35 mouse cellular contexts compared by ENCODE assay signal in genomic region chr17:64920236-64920635, GRCm38 (mm10).
DNase-seq lines count a peak whose midpoint lies in the region; ATAC-seq and TF ChIP-seq lines count a peak whose summit lies in the region.
"Had no signal": no experiment of that assay in that cellular context is flagged by ENCODE, and none has a peak within 500 bp of the region (broad histone marks: within the 10 kb centered on the region; RNA-seq: fewer than 3 reads in every experiment).

No protein-coding gene starts in this region.

- WGBS in lung, postnatal 0 days: 65% methylated on average over 2 of the region's 2 CpGs
- 98% methylated on average over 2 of the region's 2 CpGs for WGBS in kidney, embryonic 14.5 days

- H3K9me3 ChIP-seq in lung, postnatal 0 days (ENCODE audit: low read length): no peaks in the 10 kb centered on the region
- H3K9me3 ChIP-seq in kidney, embryonic 14.5 days (ENCODE audit: control insufficient read depth, low read length): no peaks in the 10 kb centered on the region
- H3K9me3 ChIP-seq: embryonic facial prominence, embryonic 10.5 days; embryonic facial prominence, embryonic 15.5 days; forebrain, embryonic 12.5 days; heart, embryonic 13.5 days; hindbrain, embryonic 12.5 days; intestine, embryonic 15.5 days; limb, embryonic 13.5 days; liver, embryonic 12.5 days; midbrain, embryonic 12.5 days; neural tube, embryonic 12.5 days had no signal

- H3K4me1 ChIP-seq in lung, postnatal 0 days (ENCODE audit: insufficient read depth, low read depth, low read length): no peaks in the 10 kb centered on the region
- peaks cover under 1% of the 10 kb centered on the region; the same call in 1 of the 2 replicates for H3K4me1 ChIP-seq in kidney, embryonic 14.5 days (ENCODE audit: control insufficient read depth, insufficient read depth, low read length)
- H3K4me1 ChIP-seq: liver, embryonic 12.5 days had no signal

- TF ChIP-seq CTCF in lung, postnatal 0 days (IDR thresholded peaks at IDR 0.05): no peak

- no peak for TF ChIP-seq EP300 in lung, postnatal 0 days (IDR thresholded peaks at IDR 0.05)

- no peaks in the 10 kb centered on the region for H3K36me3 ChIP-seq in lung, postnatal 0 days (ENCODE audit: insufficient read depth, low read length)
- H3K36me3 ChIP-seq in kidney, embryonic 14.5 days (ENCODE audit: control insufficient read depth, insufficient read depth, low read length): no peaks in the 10 kb centered on the region
- H3K36me3 ChIP-seq: embryonic facial prominence, embryonic 10.5 days; embryonic facial prominence, embryonic 15.5 days; forebrain, embryonic 12.5 days; heart, embryonic 13.5 days; hindbrain, embryonic 12.5 days; intestine, embryonic 15.5 days; limb, embryonic 13.5 days; liver, embryonic 12.5 days; midbrain, embryonic 12.5 days; neural tube, embryonic 12.5 days had no signal

- H3K4me2 ChIP-seq in lung, postnatal 0 days (replicated peaks; ENCODE audit: low read depth, low read length): no peak overlapping the region
- H3K4me2 ChIP-seq in kidney, embryonic 14.5 days (replicated peaks; ENCODE audit: low read depth, low read length): no peak overlapping the region
- H3K4me2 ChIP-seq: embryonic facial prominence, embryonic 15.5 days; forebrain, embryonic 12.5 days; heart, embryonic 13.5 days; hindbrain, embryonic 12.5 days; intestine, embryonic 15.5 days; limb, embryonic 13.5 days; liver, embryonic 12.5 days; midbrain, embryonic 12.5 days; neural tube, embryonic 12.5 days had no signal

- no peak overlapping the region for H3K27ac ChIP-seq in lung, postnatal 0 days (ENCODE audit: low read length)
- no peak overlapping the region for H3K27ac ChIP-seq in kidney, embryonic 14.5 days (ENCODE audit: low read depth, low read length)
- H3K27ac ChIP-seq: embryonic facial prominence, embryonic 10.5 days; embryonic facial prominence, embryonic 15.5 days; forebrain, embryonic 12.5 days; heart, embryonic 13.5 days; hindbrain, embryonic 12.5 days; hindbrain, postnatal 0 days; intestine, embryonic 15.5 days; layer of hippocampus, adult 2 months; left cerebral cortex, adult 2 months; limb, embryonic 13.5 days; liver, embryonic 12.5 days; midbrain, embryonic 12.5 days; neural tube, embryonic 12.5 days had no signal

- H3K4me3 ChIP-seq in lung, postnatal 0 days (ENCODE audit: low read depth, low read length): no peak overlapping the region
- no peak overlapping the region for H3K4me3 ChIP-seq in kidney, embryonic 14.5 days (ENCODE audit: low read length)
- H3K4me3 ChIP-seq: embryonic facial prominence, embryonic 10.5 days; embryonic facial prominence, embryonic 15.5 days; forebrain, embryonic 12.5 days; heart, embryonic 13.5 days; hindbrain, embryonic 12.5 days; intestine, embryonic 15.5 days; layer of hippocampus, adult 2 months; left cerebral cortex, adult 2 months; limb, embryonic 13.5 days; liver, embryonic 12.5 days; midbrain, embryonic 12.5 days; myocyte; neural tube, embryonic 12.5 days had no signal

- ATAC-seq in lung, postnatal 0 days: no peak
- peak; percentile 30; the same call in 1 of the 2 replicates for ATAC-seq in granulocyte monocyte progenitor cell, adult 5-6 weeks (replicated peaks; ENCODE audit: poor library complexity, severe bottlenecking)
- no peak for ATAC-seq in kidney, embryonic 14.5 days (ENCODE audit: low FRiP score, low TSS enrichment)
- ATAC-seq: forebrain, postnatal 0 days; hindbrain, postnatal 0 days; intestine, embryonic 15.5 days; liver, embryonic 12.5 days; Patski had no signal

- no peak overlapping the region for H3K9ac ChIP-seq in lung, postnatal 0 days (replicated peaks; ENCODE audit: low read depth)
- no peak overlapping the region for H3K9ac ChIP-seq in kidney, embryonic 14.5 days (ENCODE audit: low read depth, low read length)
- H3K9ac ChIP-seq: embryonic facial prominence, embryonic 15.5 days; forebrain, embryonic 12.5 days; forebrain, postnatal 0 days; heart, embryonic 13.5 days; hindbrain, embryonic 12.5 days; intestine, embryonic 15.5 days; limb, embryonic 13.5 days; liver, embryonic 12.5 days; midbrain, embryonic 12.5 days; neural tube, embryonic 12.5 days had no signal

- H3K27me3 ChIP-seq in lung, postnatal 0 days (replicated peaks; ENCODE audit: insufficient read depth, low read length): no peaks in the 10 kb centered on the region
- no peaks in the 10 kb centered on the region for H3K27me3 ChIP-seq in kidney, embryonic 14.5 days (ENCODE audit: control insufficient read depth, insufficient read depth, low read length)
- H3K27me3 ChIP-seq: embryonic facial prominence, embryonic 15.5 days; forebrain, embryonic 12.5 days; heart, embryonic 13.5 days; hindbrain, embryonic 12.5 days; intestine, embryonic 15.5 days; limb, embryonic 13.5 days; liver, embryonic 12.5 days; midbrain, embryonic 12.5 days; neural tube, embryonic 12.5 days had no signal

- peak; percentile 26 for DNase-seq in lung, postnatal 0 days (ENCODE audit: low spot score)
- DNase-seq in lung, postnatal 10 days: no peak
- peak; percentile 68 for DNase-seq in ES-CJ7 (ENCODE audit: low read depth, low spot score)
- peak; percentile 5 for DNase-seq in NIH3T3 (ENCODE audit: low read depth)
- no peak for DNase-seq in kidney, adult 9 months
- DNase-seq in thymus, postnatal 36 days: no peak
- DNase-seq: adrenal gland, adult 2 months; adrenal gland, postnatal 36 days; cerebellum, adult 2 months; cerebellum, postnatal 25 days; forebrain, postnatal 0 days; heart, postnatal 14 days; kidney, adult 8-10 months; kidney, postnatal 25 days; lung, adult 18-20 months; lung, postnatal 14 days; right cerebral cortex, postnatal 14 days; thymus, postnatal 14 days had no signal

Comparison
In these comparisons a context has a peak if more than half of its experiments do, and no peak if none do; other contexts are left out.
1. DNase-seq: peak in lung, postnatal 0 days (single experiment), ES-CJ7 (single experiment) and NIH3T3 (single experiment); none in lung, postnatal 10 days (single experiment), kidney, adult 9 months (single experiment) and thymus, postnatal 36 days (0 of 2).